Mouse (Mus musculus) kidney, adult 9 months (tissue): ENCODE results near the gene Cic.

Experiments
- DNase-seq: peaks from one replicate; pipeline ENCODE4 v3.0.0; 2022

The Cic gene

DNA sequence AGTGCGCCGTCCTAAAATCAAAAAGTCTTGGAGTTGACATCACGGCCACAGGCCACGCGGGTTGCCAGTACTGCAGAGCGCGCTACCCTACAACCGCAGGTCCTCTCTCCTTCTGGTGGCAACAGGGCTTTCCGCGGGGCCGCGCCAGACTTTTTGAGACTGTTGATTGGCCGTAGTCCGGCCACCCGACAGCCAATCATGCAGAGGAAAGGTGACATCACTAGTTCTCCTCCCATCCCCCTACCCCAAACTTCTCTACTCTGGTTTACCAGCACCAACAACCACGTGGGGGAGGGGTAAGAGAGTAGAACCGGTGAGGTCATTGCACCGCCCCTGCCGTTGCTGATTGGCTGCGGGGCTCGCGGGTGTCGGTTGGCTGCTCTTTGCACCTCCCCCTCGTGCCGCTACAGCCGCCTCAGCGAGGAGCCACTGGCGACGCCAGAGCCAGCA lies at the start of gene Cic:
Gene Cic (plus strand): TSS at position 404 of the 450 bp plus-strand sequence.
- DNase-seq, result peak; percentile 100

DNA sequence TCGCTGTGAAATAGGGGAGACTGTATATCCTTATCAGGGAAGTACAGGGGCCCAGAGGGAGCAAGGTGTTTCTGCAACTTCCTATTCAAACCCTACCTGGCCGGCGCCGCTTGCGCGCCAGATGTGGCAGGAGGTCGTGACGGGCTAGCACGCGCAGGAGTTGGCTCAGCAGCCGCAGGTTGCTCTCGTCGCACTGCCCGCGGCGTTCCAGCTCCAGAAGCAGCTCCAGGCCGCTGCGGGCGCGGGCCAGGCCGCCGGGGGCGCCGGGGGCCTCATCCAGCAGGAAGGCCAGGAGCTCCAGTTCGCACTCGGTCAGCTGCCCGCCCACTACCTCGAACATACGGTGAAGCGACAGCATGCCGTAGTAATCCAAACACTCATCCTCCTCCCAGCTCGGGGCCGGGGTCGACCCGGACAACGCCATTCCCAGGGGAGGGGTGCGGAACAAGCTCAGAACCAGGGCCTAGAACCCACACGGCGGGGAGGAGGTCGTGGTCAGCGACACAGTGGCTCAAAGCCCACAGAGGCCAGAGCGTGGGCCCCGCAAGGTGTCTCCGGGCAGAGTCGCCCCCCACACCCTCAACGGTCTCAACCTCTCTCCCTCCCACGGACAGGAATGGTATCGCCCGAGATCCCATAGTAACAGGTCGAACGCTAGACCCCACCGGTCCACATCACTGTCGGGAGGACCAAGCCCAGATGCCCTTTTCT lies 48.6 kb upstream of the Cic start:
- no peak for DNase-seq

GRCm38 (mm10) chr7:25219416-25219750 lies 48.1 kb upstream of the Cic start:
- no peak for DNase-seq

DNA sequence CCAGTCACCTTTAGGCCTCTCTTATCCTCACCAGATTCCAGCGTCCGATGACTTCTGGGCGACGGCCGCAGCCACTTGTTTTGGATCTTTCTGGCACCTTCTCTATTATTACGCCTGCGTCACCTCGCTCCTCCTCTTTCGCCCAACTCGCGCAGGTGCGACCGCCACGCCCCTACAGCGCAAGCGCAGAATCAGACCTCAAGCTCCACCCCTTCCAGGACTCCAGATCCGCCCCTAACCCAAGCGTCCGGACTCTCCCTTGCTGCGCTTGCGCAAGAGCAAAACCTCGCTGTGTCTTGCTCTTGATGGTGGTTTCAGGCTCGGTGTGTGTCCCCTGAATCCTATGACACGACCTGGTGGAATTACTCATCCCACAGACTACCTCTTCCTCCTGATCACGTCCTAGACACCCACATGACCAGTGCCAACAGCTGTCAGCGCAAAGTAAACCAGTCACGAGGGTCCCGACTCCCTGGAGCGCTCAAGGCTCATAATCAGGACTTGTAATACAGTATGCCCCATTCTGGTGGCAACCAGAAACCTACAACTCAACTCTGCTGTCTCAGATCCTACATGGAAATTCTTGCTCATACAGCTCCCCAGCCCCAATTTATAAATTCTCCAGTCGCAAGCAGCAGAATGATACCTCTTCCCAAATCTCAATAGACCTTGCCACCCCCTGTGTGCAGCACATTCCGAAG lies 47.6 kb upstream of the Cic start:
- DNase-seq, result peak; percentile 98

DNA sequence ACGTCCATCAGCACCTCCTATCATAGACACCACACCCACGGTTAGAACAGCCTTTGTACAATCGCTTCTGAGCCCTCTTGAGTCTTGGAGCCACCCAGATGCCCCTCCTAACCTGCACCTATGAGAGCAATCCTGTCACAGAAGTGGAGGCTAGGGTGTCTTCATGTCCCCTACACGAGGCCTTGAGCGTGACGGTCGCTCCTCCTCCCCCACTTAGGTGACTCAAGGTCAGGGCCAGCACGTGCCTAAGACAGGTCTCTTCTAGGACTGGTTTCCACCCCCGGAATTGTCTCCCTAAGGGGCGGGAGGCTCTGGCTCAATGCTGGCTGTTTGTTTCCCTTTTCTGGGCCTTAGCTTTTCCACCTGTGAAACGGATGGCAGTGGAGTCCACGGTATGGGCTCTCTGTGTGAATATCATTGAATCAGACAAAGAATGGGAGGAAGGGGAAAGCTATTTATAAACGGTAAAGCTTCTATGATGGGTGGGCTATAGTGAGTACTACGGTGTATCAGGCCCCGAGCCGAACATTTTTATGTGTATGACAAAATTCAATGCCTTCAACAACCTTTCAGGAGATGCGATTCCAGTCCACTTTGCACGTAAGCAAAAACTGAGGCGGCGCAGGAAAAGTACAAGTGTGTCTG lies 46.9 kb upstream of the Cic start, which contains the start of gene Dedd2:
Gene Dedd2 (minus strand): TSS at position 159 of the 645 bp plus-strand sequence.
- peak; percentile 80 for DNase-seq

DNA sequence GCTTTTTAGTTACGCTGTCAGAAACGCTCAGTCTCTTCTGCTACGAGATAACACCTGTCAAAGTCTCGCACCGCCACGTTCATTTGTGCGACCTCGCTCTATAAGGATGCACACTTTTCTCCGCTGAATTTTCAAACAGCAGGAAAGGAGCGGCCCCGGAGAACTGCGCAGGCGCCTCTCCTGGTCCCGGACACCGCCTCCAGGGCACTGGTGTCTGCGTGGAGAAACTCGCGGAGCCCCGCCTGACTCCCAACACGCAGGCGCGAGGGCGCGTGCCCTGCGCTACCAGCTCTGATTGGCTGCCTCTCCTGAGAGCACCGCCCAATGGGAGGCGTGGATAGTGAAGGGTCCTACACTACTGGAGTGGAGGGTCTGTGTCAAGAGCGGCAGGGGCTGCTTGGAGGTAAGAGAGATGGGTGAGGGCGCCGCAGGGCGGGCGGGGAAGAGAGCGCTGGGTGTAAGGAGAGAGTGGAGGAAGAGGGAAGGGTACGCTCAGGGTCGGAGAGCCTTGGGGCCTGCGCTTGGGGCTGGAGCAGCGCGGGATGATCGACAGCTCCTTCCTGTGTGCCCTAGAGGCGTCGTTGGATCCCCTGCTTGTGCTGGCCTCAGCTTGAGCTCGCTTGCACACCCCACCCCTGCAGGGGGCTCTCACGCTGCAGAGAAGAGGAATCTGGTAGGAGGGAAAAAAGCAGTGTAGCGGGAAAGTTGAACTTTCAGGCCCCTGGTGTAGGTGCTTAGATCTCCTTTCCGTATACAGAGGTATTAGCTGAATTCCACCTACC lies 46.2 kb upstream of the Cic start, which contains the start of gene Zfp526:
Gene Zfp526 (plus strand): TSS at position 324 of the 782 bp plus-strand sequence.
- DNase-seq, result peak; percentile 98

DNA sequence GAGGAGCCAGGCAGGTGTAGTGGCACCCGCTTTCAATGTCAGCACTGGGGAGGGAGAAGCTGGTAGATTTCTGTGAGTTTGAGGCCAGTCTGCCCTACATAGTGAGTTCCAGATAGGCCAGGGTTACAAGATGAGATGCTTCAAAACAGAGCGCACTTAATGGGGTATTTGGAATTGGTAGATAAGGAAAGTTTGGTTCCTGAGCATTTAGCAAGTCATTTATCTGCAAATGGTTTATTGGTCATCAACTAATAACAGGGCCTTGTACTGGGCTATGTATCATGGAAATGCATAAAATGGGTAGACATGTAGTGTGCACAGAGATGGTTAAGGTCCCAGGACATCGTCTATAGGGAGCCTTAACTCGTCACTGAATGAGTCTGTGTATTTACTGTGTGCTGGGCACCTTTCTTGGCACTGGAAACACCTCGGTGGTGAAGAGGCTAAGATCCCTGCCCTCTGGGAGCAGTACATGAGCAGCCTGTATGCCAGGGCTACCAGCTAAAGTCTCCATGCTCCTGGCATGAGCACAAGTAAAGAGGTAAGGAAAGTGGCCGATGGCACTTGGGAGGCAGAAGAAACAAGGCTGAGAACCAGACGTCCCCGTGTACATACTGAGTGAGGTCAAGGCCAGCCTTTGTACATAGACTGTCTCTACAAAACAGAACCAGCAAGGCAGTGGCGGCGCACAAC lies 45.1 kb upstream of the Cic start:
- no peak for DNase-seq

DNA sequence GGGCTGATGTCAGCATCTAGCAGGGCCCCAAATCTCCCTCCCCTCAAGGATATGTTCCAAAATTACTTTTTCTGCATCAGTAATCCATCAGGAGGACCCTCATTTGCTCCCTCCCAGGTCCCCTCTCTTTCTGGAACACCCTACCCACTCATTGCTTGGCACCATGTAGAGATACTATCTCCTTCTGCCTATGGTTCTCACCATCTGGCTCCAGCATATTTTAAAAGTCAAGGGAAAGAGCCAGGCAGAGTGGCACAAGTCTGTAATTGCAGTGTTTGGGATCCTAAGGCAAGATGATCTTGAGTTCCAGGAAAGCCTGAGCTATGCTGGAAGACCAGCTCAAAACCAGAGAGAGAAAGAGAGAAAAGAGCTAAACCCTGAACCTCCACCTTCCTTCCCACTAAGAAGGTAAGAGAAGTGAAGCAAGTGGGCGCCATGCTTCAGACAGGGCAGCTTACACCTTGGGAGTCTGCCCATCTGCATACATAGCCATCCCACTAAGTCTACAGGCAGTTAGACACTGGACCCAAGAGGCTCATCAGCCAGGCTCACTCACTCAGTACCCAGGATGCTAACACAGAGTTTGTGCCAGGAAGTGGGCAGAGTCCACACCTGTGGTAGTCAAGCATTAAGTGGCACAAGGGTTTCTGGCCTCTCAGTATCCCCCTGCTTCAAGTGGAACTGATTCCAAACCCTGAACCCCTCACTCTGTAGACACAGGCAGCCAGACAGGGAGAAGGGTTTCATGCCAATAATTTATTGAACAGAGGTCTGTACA lies 39.8 kb upstream of the Cic start:
- peak; percentile 80 for DNase-seq

GRCm38 (mm10) chr7:25230690-25231285 lies 36.7 kb upstream of the Cic start:
- DNase-seq, result no peak

- no peak for DNase-seq
These were observed 35.3 kb upstream of the Cic start for GRCm38 (mm10) chr7:25232101-25232648.

DNA sequence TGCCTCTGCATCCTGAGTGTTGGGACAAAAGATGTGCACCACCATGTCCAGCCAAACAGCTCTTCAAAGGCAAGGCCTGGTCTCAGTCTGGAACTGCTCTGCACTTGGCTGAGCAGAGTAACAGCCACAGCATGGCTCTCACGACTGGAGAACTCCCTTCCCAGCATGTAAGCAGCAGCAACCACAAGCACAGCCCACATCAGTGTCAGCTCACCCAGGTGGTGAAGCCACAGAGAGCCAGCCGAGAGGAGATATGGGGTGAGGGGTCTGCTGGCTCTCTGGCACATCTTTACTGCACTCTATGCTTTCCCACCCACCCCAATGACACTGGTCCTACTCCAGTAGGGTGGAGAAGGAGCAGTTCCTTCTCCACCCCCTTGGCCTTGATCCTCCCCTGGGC lies 34.4 kb upstream of the Cic start:
- DNase-seq, result no peak

- DNase-seq, result no peak
These were observed 32.0 kb upstream of the Cic start for GRCm38 (mm10) chr7:25235526-25235925.

- DNase-seq, result peak; percentile 99
These were observed 30.1 kb upstream of the Cic start, which contains the start of gene Gsk3a for GRCm38 (mm10) chr7:25237249-25238014. Gene Gsk3a, minus strand, starts transcription at chr7:25237851.

- DNase-seq, result peak; percentile 98
These were observed 29.3 kb upstream of the Cic start for GRCm38 (mm10) chr7:25238015-25238706.

DNA sequence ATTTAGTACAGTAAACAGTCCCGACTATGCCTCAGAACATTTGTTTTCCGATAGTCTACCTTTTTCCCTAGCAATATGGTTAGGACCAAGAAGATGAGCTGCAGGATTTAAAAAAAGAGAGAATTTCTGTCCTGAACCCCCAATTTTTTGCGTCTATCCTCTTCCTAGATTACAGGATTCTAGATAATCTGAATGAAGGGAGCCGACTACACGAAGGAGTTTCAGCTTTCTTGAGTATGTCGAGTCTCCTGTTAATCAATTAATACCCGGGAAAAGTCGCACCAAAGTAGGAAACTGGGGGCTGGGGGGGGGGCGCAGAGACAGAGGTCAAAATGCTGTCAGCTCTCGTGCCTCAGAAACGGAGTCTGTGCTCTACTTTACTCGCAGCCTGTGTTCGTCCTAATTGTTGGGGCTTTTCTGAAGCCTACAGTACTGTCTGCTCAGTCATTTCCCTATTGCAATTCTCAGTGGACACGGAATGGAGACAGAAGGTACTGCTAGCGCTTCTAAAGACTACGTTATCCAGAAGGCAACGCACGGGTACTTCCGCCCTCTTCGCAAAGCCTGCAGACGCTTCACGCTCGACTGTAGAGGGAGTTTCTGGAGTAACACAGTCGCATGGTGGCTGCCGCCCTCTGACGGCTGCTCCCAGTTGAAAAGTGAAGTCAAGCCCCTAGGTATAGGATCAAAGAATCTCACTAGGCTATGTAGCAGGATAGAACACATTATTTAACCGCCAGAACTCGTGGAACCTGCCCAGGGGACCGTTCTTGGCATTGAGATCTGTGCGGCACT lies 28.5 kb upstream of the Cic start:
- DNase-seq, result peak; percentile 93

- no peak for DNase-seq
These were observed 26.9 kb upstream of the Cic start for GRCm38 (mm10) chr7:25240631-25241030.

DNA sequence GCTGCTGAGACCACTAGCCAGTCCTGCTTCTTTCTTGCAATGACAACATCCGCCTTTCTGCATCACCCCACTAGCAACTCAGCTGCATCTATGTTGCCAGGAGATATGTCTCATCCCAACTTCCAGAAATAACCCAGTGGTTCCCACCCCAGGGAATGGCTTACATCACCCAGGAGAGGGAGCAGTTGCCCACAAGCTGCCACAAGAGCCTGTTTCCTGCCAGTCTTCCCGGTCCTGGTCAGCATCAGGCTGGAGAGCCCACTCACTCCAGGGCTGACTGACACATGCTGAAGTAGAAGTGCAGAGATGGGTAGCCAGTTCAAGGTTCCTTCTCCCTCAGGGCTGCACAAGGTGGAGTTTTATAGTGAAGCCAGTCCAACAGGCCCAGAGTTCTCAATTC lies 26.4 kb upstream of the Cic start:
- peak; percentile 79 for DNase-seq

GRCm38 (mm10) chr7:25243361-25243760 lies 24.1 kb upstream of the Cic start:
- no peak for DNase-seq
